Mouse (Mus musculus) ES-E14 (cell line): Measurements from ENCODE around the gene Abcc6.

Source experiments
- HCFC1 ChIP-seq: IDR thresholded peaks from 2 replicates; pipeline ENCODE4 v1.6.1; 2012; ENCODE audit warnings: low read length, inconsistent platforms, borderline replicate concordance; ENCODE audit not compliant: insufficient read depth
- MAFK ChIP-seq: IDR thresholded peaks from 2 replicates; pipeline ENCODE4 v1.6.1; 2014; ENCODE audit warnings: mild to moderate bottlenecking, low read depth, low read length, inconsistent platforms; ENCODE audit not compliant: insufficient read depth
- ZNF384 ChIP-seq: IDR thresholded peaks from 2 replicates; pipeline ENCODE4 v1.6.1; 2012; ENCODE audit warnings: low read depth, low read length, inconsistent platforms

DNA sequence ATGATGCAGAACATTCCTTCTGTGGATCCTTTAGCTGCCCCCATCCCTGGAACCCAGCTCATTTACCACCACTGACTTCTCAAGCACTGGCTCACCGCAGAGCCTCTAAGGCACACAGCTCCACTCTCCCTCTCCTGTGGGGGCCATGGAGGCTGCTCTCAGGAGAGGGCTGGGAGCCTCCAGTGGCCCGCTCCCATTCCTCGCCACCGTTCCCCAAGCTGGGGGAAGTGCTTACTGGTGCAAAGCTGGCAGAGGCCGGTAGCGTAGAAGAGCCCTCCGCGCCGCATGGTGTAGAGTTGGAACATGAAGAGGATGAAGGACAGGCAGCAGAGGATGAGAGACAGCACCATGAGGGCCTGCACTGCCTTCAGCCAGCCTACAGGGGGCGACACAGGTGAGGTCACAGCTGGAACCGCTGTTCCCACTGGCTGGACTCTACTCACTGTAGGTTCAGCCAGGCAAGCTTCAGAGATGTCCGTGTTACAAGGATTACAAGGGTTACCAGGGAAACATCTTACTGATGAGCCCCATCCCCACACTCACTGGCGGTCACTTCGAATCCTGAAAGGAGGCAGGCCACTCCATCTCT is 110.9 kb downstream of the Abcc6 start:
- no peak for TF ChIP-seq HCFC1
- TF ChIP-seq ZNF384, result no peak
- no peak for TF ChIP-seq MAFK
